Mouse (Mus musculus): Measurements from ENCODE around the gene Zer1. TPM values are rescaled to one million over a fixed set of nuclear protein-coding genes. Genes with fewer than 3 reads are reported as not detected.

The Zer1 gene
- polyA plus RNA-seq, 1 experiment from 2014 or later, result 8.4 TPM

- Histone ChIP-seq H3K27ac (ENCODE audit: low read depth, low read length) (peak within 1 kb of the TSS; percentile 21; the same call in 1 of the 2 replicates), H3K9me3 (replicated peaks; ENCODE audit: control insufficient read depth, low read length) (no peaks in the 10 kb centered on the region), H3K36me3 (ENCODE audit: control insufficient read depth, insufficient read depth, low read length) (peaks cover 17% of the 10 kb centered on the region), H3K9ac (ENCODE audit: low read length) (peak within 1 kb of the TSS; percentile 58), H3K4me3 (ENCODE audit: low read depth, low read length) (peak within 1 kb of the TSS; percentile 46), H3K4me1 (ENCODE audit: control insufficient read depth, insufficient read depth, low read length) (peaks cover 4% of the 10 kb centered on the region; the same call in 1 of the 2 replicates), H3K4me2 (ENCODE audit: low read length) (peak within 1 kb of the TSS; percentile 96), H3K27me3 (replicated peaks; ENCODE audit: control insufficient read depth, insufficient read depth, low read length) (no peaks in the 10 kb centered on the region)
- WGBS, result under 1% methylated on average over 53 of the region's 53 CpGs
- peak; percentile 82 for ATAC-seq
- peak; percentile 84 for DNase-seq (ENCODE audit: low spot score)
These were observed 46.7 kb downstream of the Zer1 start, which contains the start of gene Pkn3 for GRCm38 (mm10) chr2:30077502-30078348. TSS of gene Pkn3 (plus strand) at chr2:30077684.

GRCm38 (mm10) chr2:30076959-30077358, 47.4 kb downstream of the Zer1 start:
- Histone ChIP-seq H3K9ac (ENCODE audit: low read length) (peak overlapping the region; percentile 45; the same call in 1 of the 2 replicates), H3K27me3 (replicated peaks; ENCODE audit: control insufficient read depth, insufficient read depth, low read length) (no peaks in the 10 kb centered on the region), H3K4me1 (ENCODE audit: control insufficient read depth, insufficient read depth, low read length) (peaks cover 4% of the 10 kb centered on the region; the same call in 1 of the 2 replicates), H3K36me3 (ENCODE audit: control insufficient read depth, insufficient read depth, low read length) (peaks cover 22% of the 10 kb centered on the region), H3K27ac (ENCODE audit: low read depth, low read length) (peak overlapping the region; percentile 21; the same call in 1 of the 2 replicates), H3K9me3 (replicated peaks; ENCODE audit: control insufficient read depth, low read length) (no peaks in the 10 kb centered on the region), H3K4me3 (ENCODE audit: low read depth, low read length) (peak overlapping the region; percentile 46; the same call in 1 of the 2 replicates), H3K4me2 (ENCODE audit: low read length) (peak overlapping the region; percentile 96)
- WGBS, result 65% methylated on average over 6 of the region's 6 CpGs
- ATAC-seq (no peak; the same call in none of the 2 replicates), DNase-seq (ENCODE audit: low spot score) (no peak)

- Histone ChIP-seq H3K27me3 (replicated peaks; ENCODE audit: control insufficient read depth, insufficient read depth, low read length) (no peaks in the 10 kb centered on the region), H3K9ac (ENCODE audit: low read length) (no peak overlapping the region), H3K4me2 (ENCODE audit: low read length) (no peak overlapping the region), H3K36me3 (ENCODE audit: control insufficient read depth, insufficient read depth, low read length) (peaks cover 25% of the 10 kb centered on the region), H3K27ac (ENCODE audit: low read depth, low read length) (no peak overlapping the region), H3K4me1 (ENCODE audit: control insufficient read depth, insufficient read depth, low read length) (peaks cover 4% of the 10 kb centered on the region; the same call in 1 of the 2 replicates), H3K9me3 (replicated peaks; ENCODE audit: control insufficient read depth, low read length) (no peaks in the 10 kb centered on the region), H3K4me3 (ENCODE audit: low read depth, low read length) (no peak overlapping the region)
- ATAC-seq (no peak), DNase-seq (ENCODE audit: low spot score) (no peak)
- WGBS, result 93% methylated on average over 8 of the region's 9 CpGs
These were observed 47.9 kb downstream of the Zer1 start for GRCm38 (mm10) chr2:30076439-30076838.

GRCm38 (mm10) chr2:30075625-30076024, 48.8 kb downstream of the Zer1 start:
- no peak overlapping the region for H3K9ac ChIP-seq (ENCODE audit: low read length)
- DNase-seq (ENCODE audit: low spot score) (no peak), ATAC-seq (no peak)
- H3K9me3 ChIP-seq (replicated peaks; ENCODE audit: control insufficient read depth, low read length), result no peaks in the 10 kb centered on the region
- H3K4me3 ChIP-seq (ENCODE audit: low read depth, low read length), result no peak overlapping the region
- peaks cover 4% of the 10 kb centered on the region; the same call in 1 of the 2 replicates for H3K4me1 ChIP-seq (ENCODE audit: control insufficient read depth, insufficient read depth, low read length)
- peaks cover 26% of the 10 kb centered on the region for H3K36me3 ChIP-seq (ENCODE audit: control insufficient read depth, insufficient read depth, low read length)
- 90% methylated on average over 3 of the region's 3 CpGs for WGBS
- H3K4me2 ChIP-seq (ENCODE audit: low read length), result no peak overlapping the region
- H3K27ac ChIP-seq (ENCODE audit: low read depth, low read length), result no peak overlapping the region
- H3K27me3 ChIP-seq (replicated peaks; ENCODE audit: control insufficient read depth, insufficient read depth, low read length), result no peaks in the 10 kb centered on the region

- no peak overlapping the region for H3K9ac ChIP-seq (ENCODE audit: low read length)
These were observed 51.1 kb downstream of the Zer1 start for GRCm38 (mm10) chr2:30073285-30073684.

GRCm38 (mm10) chr2:30072875-30073274, 51.5 kb downstream of the Zer1 start:
- Histone ChIP-seq H3K4me3 (ENCODE audit: low read depth, low read length) (no peak overlapping the region), H3K27ac (ENCODE audit: low read depth, low read length) (no peak overlapping the region), H3K4me2 (ENCODE audit: low read length) (no peak overlapping the region), H3K9me3 (replicated peaks; ENCODE audit: control insufficient read depth, low read length) (no peaks in the 10 kb centered on the region), H3K9ac (ENCODE audit: low read length) (no peak overlapping the region), H3K36me3 (ENCODE audit: control insufficient read depth, insufficient read depth, low read length) (peaks cover 54% of the 10 kb centered on the region), H3K27me3 (replicated peaks; ENCODE audit: control insufficient read depth, insufficient read depth, low read length) (no peaks in the 10 kb centered on the region), H3K4me1 (ENCODE audit: control insufficient read depth, insufficient read depth, low read length) (peaks cover 10% of the 10 kb centered on the region)
- 75% methylated on average over 7 of the region's 7 CpGs for whole genome bisulfite sequencing
- DNase-seq (ENCODE audit: low spot score) (no peak), ATAC-seq (no peak)

More at GRCm38 (mm10) chr2:30073285-30073684, 51.1 kb downstream of the Zer1 start:
- H3K36me3 ChIP-seq (ENCODE audit: control insufficient read depth, insufficient read depth, low read length), result peaks cover 50% of the 10 kb centered on the region
- H3K4me2 ChIP-seq (ENCODE audit: low read length), result no peak overlapping the region
- peaks cover 6% of the 10 kb centered on the region for H3K4me1 ChIP-seq (ENCODE audit: control insufficient read depth, insufficient read depth, low read length)
- H3K9me3 ChIP-seq (replicated peaks; ENCODE audit: control insufficient read depth, low read length), result no peaks in the 10 kb centered on the region
- no peak overlapping the region for H3K4me3 ChIP-seq (ENCODE audit: low read depth, low read length)
- no peak for DNase-seq (ENCODE audit: low spot score)
- ATAC-seq, result no peak
- 78% methylated on average over 3 of the region's 3 CpGs for WGBS
- H3K27me3 ChIP-seq (replicated peaks; ENCODE audit: control insufficient read depth, insufficient read depth, low read length), result no peaks in the 10 kb centered on the region
- peak overlapping the region; percentile 5; the same call in 1 of the 2 replicates for H3K27ac ChIP-seq (ENCODE audit: low read depth, low read length)

- H3K4me1 ChIP-seq (ENCODE audit: control insufficient read depth, insufficient read depth, low read length), result peaks cover 21% of the 10 kb centered on the region
These were observed 56.4 kb downstream of the Zer1 start for GRCm38 (mm10) chr2:30067962-30068361.

GRCm38 (mm10) chr2:30067031-30067888, 57.1 kb downstream of the Zer1 start:
- peak; percentile 48 for ATAC-seq
- Histone ChIP-seq H3K9me3 (replicated peaks; ENCODE audit: control insufficient read depth, low read length) (no peaks in the 10 kb centered on the region), H3K4me3 (ENCODE audit: low read depth, low read length) (peak overlapping the region; percentile 100), H3K4me1 (ENCODE audit: control insufficient read depth, insufficient read depth, low read length) (peaks cover 21% of the 10 kb centered on the region), H3K27me3 (replicated peaks; ENCODE audit: control insufficient read depth, insufficient read depth, low read length) (no peaks in the 10 kb centered on the region), H3K27ac (ENCODE audit: low read depth, low read length) (peak overlapping the region; percentile 99), H3K36me3 (ENCODE audit: control insufficient read depth, insufficient read depth, low read length) (peaks cover 33% of the 10 kb centered on the region), H3K4me2 (ENCODE audit: low read length) (peak overlapping the region; percentile 70), H3K9ac (ENCODE audit: low read length) (peak overlapping the region; percentile 99)
- under 1% methylated on average over 49 of the region's 69 CpGs for WGBS
- DNase-seq (ENCODE audit: low spot score), result peak; percentile 72

More at GRCm38 (mm10) chr2:30067962-30068361, 56.4 kb downstream of the Zer1 start:
- H3K4me2 ChIP-seq (ENCODE audit: low read length), result peak overlapping the region; percentile 70
- DNase-seq (ENCODE audit: low spot score) (no peak), ATAC-seq (no peak)
- H3K9ac ChIP-seq (ENCODE audit: low read length), result peak overlapping the region; percentile 99
- no peaks in the 10 kb centered on the region for H3K9me3 ChIP-seq (replicated peaks; ENCODE audit: control insufficient read depth, low read length)
- peak overlapping the region; percentile 100 for H3K4me3 ChIP-seq (ENCODE audit: low read depth, low read length)
- H3K27ac ChIP-seq (ENCODE audit: low read depth, low read length), result no peak overlapping the region
- WGBS, result 10% methylated on average over 7 of the region's 7 CpGs
- H3K27me3 ChIP-seq (replicated peaks; ENCODE audit: control insufficient read depth, insufficient read depth, low read length), result no peaks in the 10 kb centered on the region
- peaks cover 39% of the 10 kb centered on the region for H3K36me3 ChIP-seq (ENCODE audit: control insufficient read depth, insufficient read depth, low read length)

Measured in forebrain, embryonic 14.5 days (tissue).